Mouse (Mus musculus) c-Kit-negative CD71-positive TER-119-positive erythroid progenitor cells, embryonic 14.5 days (primary cell): ENCODE data around the gene Parp9.
"Not testable (repeated sequence)": the region's sequence is repeated elsewhere in the genome, so short reads cannot be mapped to it uniquely, and the experiment has no call there.

ENCODE experiments used
- DNase-seq: peaks from one replicate; pipeline ENCODE4 v3.0.0-alpha.2; 2013; ENCODE audit warnings: low read depth, low spot score

Parp9 gene

GRCm38 (mm10) chr16:35938211-35939151, at the start of gene Parp9, which contains the start of gene Dtx3l:
Gene Parp9 (plus strand): TSS chr16:35938470.
Gene Dtx3l (minus strand): TSS chr16:35939151.
- peak; percentile 54 for DNase-seq

- DNase-seq = no peak
These were observed 49.4 kb upstream of the Parp9 start for GRCm38 (mm10) chr16:35888910-35889309.

DNA sequence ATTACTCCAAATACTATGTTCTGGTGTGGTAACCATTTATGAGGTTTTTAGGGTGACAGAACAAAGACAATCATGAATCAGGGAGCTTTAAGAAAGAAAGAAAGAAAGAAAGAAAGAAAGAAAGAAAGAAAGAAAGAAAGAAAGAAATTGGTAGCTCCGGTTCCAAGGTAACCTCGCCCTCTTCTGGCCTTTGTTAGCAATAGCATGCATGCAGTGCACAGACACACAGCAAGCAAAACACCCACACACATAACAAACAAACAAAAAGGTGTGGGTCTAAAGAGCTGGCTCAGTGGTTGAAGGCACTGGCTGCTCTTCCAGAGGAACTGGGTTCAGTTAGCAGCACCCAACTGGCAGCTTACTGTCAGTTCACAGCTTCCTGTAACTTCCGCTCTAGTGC, 47.6 kb upstream of the Parp9 start:
- DNase-seq = no peak

DNA sequence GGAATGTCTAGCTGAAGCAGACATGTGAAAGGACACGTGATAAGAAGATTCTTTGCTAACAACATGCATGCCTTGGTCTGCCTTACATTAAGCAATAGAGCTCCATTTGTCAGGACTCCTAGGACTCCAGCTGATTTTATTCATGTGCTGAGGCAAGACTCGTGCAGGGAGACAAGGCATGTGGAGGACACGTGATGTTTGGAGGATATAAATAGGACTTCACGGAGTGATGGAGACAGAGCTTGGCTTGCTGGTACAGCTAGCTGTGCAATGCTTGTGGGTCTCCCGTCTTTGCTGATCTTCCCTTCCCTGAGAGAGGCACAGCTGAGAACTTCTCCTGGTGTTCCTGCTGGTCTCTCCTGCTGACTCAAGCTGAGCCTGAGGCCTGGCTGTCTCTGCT, 46.7 kb upstream of the Parp9 start:
- not testable (repeated sequence) for DNase-seq

DNA sequence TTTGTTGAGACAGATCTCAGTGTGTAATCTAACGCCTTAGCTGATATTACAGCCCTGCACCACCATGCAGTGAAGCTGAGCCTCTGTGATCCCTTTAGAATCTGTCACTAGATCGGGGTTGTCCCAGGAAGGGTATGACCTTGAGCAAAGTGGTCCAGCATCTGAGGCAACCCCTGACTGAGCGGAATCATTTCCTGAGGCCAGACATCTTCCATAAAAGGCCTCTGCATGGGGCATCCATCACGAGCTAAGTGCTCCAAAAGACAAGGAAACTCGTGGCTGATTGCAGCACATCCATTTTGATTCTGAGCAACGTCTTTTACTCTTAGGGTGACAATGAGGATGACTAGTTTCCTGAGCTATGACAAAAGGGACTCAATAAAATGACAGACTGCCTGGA, 43.3 kb upstream of the Parp9 start:
- no peak for DNase-seq

DNA sequence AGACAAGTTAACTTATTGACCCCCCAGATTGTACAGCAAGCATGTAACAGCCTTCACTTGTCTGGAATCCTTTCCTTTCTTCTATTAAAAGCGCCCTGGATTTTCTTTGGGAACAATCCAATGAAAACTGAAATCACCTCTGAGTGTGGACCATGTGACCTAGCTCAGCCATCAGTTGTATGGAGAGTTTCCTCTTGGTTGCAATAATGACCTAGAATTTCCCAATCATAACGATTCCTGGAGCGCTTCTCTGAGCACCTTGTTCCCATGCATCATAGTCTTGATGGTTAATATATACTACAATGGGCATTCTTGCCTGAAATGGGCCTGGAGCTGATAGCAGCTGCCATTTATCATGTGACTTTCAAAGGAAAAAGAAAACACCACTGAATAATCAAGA, 37.7 kb upstream of the Parp9 start:
- DNase-seq = no peak

DNA sequence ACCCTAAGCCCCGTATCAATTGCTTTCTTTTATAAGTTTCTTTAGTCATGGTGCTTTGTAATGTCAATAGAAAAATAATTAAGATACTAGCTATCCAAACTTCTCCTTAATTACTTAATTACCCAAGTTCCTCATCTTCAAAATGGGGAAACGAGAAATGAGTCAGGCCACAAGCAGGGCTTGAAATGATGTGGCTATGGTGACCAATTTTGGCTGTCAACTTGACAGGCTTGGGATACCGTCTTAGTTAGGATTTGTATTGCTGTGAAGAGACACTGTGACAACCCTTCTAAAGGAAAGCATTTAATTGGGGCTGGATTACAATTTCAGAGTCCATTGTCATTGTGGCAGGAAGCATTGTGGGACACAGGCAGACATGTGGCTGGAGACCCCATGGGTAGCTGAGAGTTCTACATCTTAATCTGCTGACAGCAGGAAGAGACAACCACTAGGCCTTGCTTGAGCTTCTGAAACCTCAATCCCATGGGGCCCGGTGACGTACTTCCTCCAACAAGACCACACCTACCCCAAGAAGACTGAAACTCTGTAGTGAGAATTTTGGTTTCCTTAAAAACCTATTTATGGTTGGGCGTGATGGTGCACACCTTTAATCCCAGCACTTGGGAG, 35.1 kb upstream of the Parp9 start:
- DNase-seq = no peak

DNA sequence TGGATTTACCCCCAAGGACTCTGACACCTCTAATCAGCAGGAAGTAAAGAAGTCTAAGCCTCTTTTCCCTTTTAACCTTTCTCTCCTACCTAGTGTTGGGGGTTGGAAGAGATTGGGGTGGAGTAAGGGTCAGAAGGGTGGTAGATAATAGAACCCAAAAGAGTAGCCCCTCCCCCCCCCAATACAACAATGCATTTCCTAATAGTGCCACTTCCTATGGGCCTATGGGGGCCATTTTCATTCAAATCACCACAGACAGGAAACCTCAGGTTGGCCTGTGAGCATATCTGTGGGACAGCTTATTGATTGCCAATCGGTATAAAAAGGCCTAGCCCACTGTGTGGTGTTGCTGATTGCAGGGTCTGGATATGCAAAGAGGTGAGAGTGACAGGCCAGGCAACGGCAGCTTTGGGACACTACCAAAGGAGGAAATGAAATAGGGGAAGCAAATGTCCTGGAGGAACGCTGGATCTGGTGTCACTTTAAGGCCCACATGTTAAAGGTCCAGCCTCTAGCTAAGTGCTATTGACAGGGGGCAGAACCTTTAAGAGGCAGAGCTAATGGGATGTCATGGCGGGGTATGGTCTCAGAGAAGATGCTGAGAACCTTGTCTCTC, 34.0 kb upstream of the Parp9 start:
- no peak for DNase-seq

GRCm38 (mm10) chr16:35905355-35905754, 32.9 kb upstream of the Parp9 start:
- no peak for DNase-seq

DNA sequence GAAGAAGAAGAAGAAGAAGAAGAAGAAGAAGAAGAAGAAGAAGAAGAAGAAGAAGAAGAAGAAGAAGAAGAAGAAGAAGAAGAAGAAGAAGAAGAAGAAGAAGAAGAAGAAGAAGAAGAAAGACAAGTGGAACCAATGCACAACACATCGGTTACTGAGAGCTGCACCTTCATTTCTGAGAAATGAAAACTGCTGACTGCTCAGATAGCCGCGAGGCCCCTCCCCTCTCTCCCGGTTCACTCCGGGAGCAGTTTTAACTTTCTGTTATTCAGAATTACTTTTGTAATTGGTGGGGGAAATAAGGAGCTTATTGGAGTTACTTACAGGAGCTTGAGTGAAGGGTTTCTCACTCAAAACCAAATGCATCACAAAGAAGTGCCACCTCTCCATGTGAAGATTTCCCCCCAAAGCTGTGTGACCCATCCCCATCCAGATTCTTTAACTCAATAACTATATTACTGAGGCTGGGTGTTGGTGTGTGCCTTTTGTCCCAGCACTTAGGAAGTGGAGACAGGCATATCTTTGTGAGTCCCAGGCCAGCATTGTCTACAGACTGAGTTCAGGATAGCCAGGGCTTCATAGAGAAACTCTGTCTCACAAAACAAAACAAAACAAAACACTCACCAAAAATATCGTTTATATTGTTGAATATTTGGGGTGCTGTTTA, 32.3 kb upstream of the Parp9 start:
- peak; percentile 52 for DNase-seq

GRCm38 (mm10) chr16:35906887-35907286, 31.4 kb upstream of the Parp9 start:
- no peak for DNase-seq

GRCm38 (mm10) chr16:35907432-35908201, 30.7 kb upstream of the Parp9 start:
- DNase-seq = no peak

- no peak for DNase-seq
These were observed 26.8 kb upstream of the Parp9 start for GRCm38 (mm10) chr16:35911449-35911848.

GRCm38 (mm10) chr16:35913526-35913925, 24.7 kb upstream of the Parp9 start:
- DNase-seq = no peak

GRCm38 (mm10) chr16:35914301-35914700, 24.0 kb upstream of the Parp9 start:
- no peak for DNase-seq

GRCm38 (mm10) chr16:35918721-35919543, 19.3 kb upstream of the Parp9 start:
- DNase-seq = no peak

GRCm38 (mm10) chr16:35921676-35922235, 16.5 kb upstream of the Parp9 start:
- no peak for DNase-seq

DNA sequence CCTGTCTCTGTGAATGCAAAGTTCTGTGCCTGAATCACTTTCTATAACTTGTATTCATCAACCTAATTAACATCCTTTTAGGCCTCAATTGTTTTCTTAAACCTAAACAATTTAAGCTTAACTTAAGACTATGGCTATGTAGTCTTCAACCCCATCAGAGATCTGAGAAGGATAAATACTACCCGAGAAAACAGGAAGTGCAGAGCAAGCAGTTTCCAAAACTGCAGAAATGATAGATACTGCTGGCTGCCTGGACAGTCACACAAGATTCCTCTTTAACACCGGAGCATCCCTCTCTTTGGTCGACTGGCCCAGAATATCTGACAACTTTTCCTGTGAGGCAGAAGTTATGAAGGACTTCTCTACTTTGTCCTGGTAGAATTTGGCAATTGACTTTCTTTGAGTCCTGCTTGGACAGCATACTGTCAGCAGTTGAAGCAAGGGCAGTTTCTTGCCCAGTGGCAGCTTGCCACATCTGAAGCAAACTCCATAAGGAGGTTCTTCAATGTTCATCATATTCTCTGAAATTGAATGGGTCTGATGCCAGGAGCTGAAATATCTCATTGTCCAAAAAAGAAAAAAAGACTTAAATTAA, 15.9 kb upstream of the Parp9 start:
- DNase-seq = no peak

DNA sequence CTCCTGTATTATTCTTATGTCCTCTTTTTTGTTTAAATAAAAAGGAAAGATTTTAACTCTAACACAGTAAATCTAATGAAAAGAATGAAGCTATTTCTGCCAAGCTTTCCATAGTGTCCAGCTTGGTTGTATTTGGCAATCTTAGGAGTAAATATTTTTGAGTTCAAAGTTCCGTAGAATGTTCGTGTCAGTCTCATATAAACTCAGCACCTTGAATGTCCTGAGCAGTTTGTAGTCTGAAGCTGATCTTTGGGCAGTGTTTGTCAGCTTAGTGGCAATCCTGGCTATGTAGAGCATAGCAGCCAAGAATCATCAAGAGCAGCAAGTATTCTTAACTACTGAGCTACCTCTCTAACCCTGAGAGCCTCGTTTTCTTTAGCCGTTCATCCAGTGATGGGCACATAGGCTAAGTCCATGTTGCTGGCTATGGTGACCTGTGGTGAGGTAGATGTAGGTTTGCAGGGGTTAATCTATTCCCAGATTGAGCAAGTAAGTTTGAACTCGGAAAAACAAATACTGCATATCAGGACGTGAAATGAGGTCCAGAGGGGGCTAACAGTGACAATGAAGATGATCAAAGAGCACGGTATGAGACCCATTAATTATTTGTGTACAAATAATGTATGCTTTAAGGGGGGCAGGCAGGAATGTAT, 14.6 kb upstream of the Parp9 start:
- no peak for DNase-seq
